Mouse (Mus musculus): Measurements from ENCODE around the gene Dimt1. TPM values are rescaled to one million over a fixed set of nuclear protein-coding genes. Genes with fewer than 3 reads are reported as not detected.
A peak's percentile ranks its signal among the peaks of the same experiment; 100 is the strongest.
"Not testable (repeated sequence)": the region's sequence is repeated elsewhere in the genome, so short reads cannot be mapped to it uniquely, and the experiment has no call there.

Dimt1 gene
- polyA plus RNA-seq, 1 experiment from 2014 or later, result 41.7 TPM

DNA sequence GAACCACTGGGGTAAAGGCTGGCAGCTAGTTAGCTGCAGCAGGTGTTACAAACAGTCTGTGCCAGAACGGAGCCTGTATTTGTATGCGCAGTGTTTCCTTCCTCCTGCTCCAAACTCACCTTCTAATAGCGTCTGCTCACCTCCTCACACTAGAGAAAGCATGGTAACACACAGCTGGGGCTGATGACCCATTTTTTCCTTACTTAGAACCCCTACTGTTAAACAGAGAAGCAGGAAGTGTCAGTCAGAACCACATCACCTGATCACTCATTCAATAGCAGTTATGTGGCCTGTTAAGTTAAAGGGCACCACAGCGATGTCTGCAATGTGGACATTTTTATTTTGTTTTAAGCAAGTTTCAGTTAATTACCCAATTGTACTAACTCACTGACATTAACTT lies 10.6 kb downstream of the Dimt1 start:
- WGBS, result 73% methylated on average over 4 of the region's 4 CpGs
- no peak overlapping the region for H3K9ac ChIP-seq (ENCODE audit: low read length)
- H3K27ac ChIP-seq (ENCODE audit: low read length), result no peak overlapping the region
- no peak for ATAC-seq (ENCODE audit: low read depth)
- H3K4me1 ChIP-seq (replicated peaks; ENCODE audit: control insufficient read depth, insufficient read depth, low read length), result no peaks in the 10 kb centered on the region
- peaks cover 25% of the 10 kb centered on the region for H3K36me3 ChIP-seq (ENCODE audit: control insufficient read depth, insufficient read depth, low read length)
- H3K27me3 ChIP-seq (ENCODE audit: control insufficient read depth, insufficient read depth, low read depth, low read length), result no peaks in the 10 kb centered on the region
- no peaks in the 10 kb centered on the region for H3K9me3 ChIP-seq (ENCODE audit: control insufficient read depth, low read length)
- no peak overlapping the region for H3K4me3 ChIP-seq (ENCODE audit: low read length)
- H3K4me2 ChIP-seq (ENCODE audit: low read depth, low read length), result no peak overlapping the region

DNA sequence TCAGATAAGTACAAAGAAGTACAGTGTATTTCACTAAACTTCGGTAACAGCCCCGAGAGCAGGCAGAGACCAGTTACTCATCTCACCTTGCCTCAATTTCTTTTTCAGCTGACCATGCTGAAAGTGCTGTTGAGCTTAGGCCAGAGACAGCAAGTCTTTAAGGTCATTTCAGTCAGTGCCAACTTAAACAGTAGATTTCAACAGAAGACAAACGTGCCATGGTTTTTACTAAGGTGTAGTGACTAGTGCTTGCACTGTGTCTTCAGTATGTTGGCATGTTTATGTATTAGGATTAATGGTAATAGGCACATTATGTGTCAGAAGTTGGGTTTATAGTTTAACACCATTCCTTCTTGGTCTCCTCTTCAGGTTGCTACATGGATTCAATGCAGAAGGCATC lies 11.4 kb downstream of the Dimt1 start:
- no peak overlapping the region for H3K9ac ChIP-seq (ENCODE audit: low read length)
- H3K4me2 ChIP-seq (ENCODE audit: low read depth, low read length), result no peak overlapping the region
- no peaks in the 10 kb centered on the region for H3K9me3 ChIP-seq (ENCODE audit: control insufficient read depth, low read length)
- H3K36me3 ChIP-seq (ENCODE audit: control insufficient read depth, insufficient read depth, low read length), result peaks cover 25% of the 10 kb centered on the region
- H3K27ac ChIP-seq (ENCODE audit: low read length), result no peak overlapping the region
- ATAC-seq (ENCODE audit: low read depth), result no peak
- H3K4me3 ChIP-seq (ENCODE audit: low read length), result no peak overlapping the region
- H3K4me1 ChIP-seq (replicated peaks; ENCODE audit: control insufficient read depth, insufficient read depth, low read length), result no peaks in the 10 kb centered on the region
- 87% methylated on average over 3 of the region's 3 CpGs for WGBS
- H3K27me3 ChIP-seq (ENCODE audit: control insufficient read depth, insufficient read depth, low read depth, low read length), result no peaks in the 10 kb centered on the region

GRCm38 (mm10) chr13:106960557-106960956 lies 13.6 kb downstream of the Dimt1 start:
- ATAC-seq (ENCODE audit: low read depth), result no peak
- H3K36me3 ChIP-seq (ENCODE audit: control insufficient read depth, insufficient read depth, low read length), result peaks cover 21% of the 10 kb centered on the region
- no peaks in the 10 kb centered on the region for H3K27me3 ChIP-seq (ENCODE audit: control insufficient read depth, insufficient read depth, low read depth, low read length)
- H3K4me2 ChIP-seq (ENCODE audit: low read depth, low read length), result no peak overlapping the region
- 83% methylated on average over 3 of the region's 3 CpGs for WGBS
- H3K9me3 ChIP-seq (ENCODE audit: control insufficient read depth, low read length), result no peaks in the 10 kb centered on the region
- H3K4me1 ChIP-seq (replicated peaks; ENCODE audit: control insufficient read depth, insufficient read depth, low read length), result no peaks in the 10 kb centered on the region
- no peak overlapping the region for H3K27ac ChIP-seq (ENCODE audit: low read length)
- H3K9ac ChIP-seq (ENCODE audit: low read length), result no peak overlapping the region
- no peak overlapping the region for H3K4me3 ChIP-seq (ENCODE audit: low read length)

DNA sequence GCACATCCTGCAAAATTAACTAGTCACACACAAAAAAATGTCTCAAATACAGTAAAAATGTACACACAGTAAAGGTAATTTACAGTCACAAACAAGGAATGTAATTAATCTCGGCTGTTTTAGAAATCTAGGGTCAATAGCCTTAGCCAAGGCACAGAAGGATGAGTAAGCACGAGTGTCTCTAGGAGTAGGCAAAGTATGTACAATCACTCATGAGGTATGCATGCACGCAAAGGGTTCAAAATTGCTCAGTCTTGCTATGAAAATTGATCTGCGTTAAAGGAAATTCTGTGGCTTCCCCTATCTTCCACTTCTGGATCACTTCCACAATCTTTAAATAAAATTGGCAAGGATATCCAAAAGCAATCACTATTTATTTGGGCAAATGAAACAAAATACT lies 14.6 kb downstream of the Dimt1 start:
- no peaks in the 10 kb centered on the region for H3K9me3 ChIP-seq (ENCODE audit: control insufficient read depth, low read length)
- H3K36me3 ChIP-seq (ENCODE audit: control insufficient read depth, insufficient read depth, low read length), result peaks cover 15% of the 10 kb centered on the region
- ATAC-seq (ENCODE audit: low read depth), result no peak
- no peak overlapping the region for H3K27ac ChIP-seq (ENCODE audit: low read length)
- 92% methylated on average over 4 of the region's 4 CpGs for WGBS
- H3K9ac ChIP-seq (ENCODE audit: low read length), result no peak overlapping the region
- no peaks in the 10 kb centered on the region for H3K4me1 ChIP-seq (replicated peaks; ENCODE audit: control insufficient read depth, insufficient read depth, low read length)
- no peaks in the 10 kb centered on the region for H3K27me3 ChIP-seq (ENCODE audit: control insufficient read depth, insufficient read depth, low read depth, low read length)
- no peak overlapping the region for H3K4me3 ChIP-seq (ENCODE audit: low read length)
- H3K4me2 ChIP-seq (ENCODE audit: low read depth, low read length), result no peak overlapping the region

- no peak for ATAC-seq (ENCODE audit: low read depth)
- H3K36me3 ChIP-seq (ENCODE audit: control insufficient read depth, insufficient read depth, low read length), result peaks cover 3% of the 10 kb centered on the region
Measured at GRCm38 (mm10) chr13:106996891-106997290, 50.0 kb downstream of the Dimt1 start.

GRCm38 (mm10) chr13:106997557-106997956 lies 50.6 kb downstream of the Dimt1 start:
- WGBS, result 92% methylated on average over 4 of the region's 4 CpGs
- not testable (repeated sequence) for H3K9me3 ChIP-seq (ENCODE audit: control insufficient read depth, low read length); H3K4me2 ChIP-seq (ENCODE audit: low read depth, low read length); ATAC-seq (ENCODE audit: low read depth); H3K4me1 ChIP-seq (replicated peaks; ENCODE audit: control insufficient read depth, insufficient read depth, low read length); H3K27ac ChIP-seq (ENCODE audit: low read length); H3K27me3 ChIP-seq (ENCODE audit: control insufficient read depth, insufficient read depth, low read depth, low read length); H3K9ac ChIP-seq (ENCODE audit: low read length); H3K4me3 ChIP-seq (ENCODE audit: low read length); H3K36me3 ChIP-seq (ENCODE audit: control insufficient read depth, insufficient read depth, low read length)

More at GRCm38 (mm10) chr13:106996891-106997290, 50.0 kb downstream of the Dimt1 start:
- no peak overlapping the region for H3K4me2 ChIP-seq (ENCODE audit: low read depth, low read length)
- H3K27me3 ChIP-seq (ENCODE audit: control insufficient read depth, insufficient read depth, low read depth, low read length), result no peaks in the 10 kb centered on the region
- H3K4me1 ChIP-seq (replicated peaks; ENCODE audit: control insufficient read depth, insufficient read depth, low read length), result peaks cover 5% of the 10 kb centered on the region; the same call in 1 of the 2 replicates
- no peak overlapping the region for H3K9ac ChIP-seq (ENCODE audit: low read length)
- H3K9me3 ChIP-seq (ENCODE audit: control insufficient read depth, low read length), result no peaks in the 10 kb centered on the region
- no peak overlapping the region for H3K4me3 ChIP-seq (ENCODE audit: low read length)
- H3K27ac ChIP-seq (ENCODE audit: low read length), result no peak overlapping the region
- WGBS, result 53% methylated on average over 2 of the region's 2 CpGs

- no peak overlapping the region for H3K4me2 ChIP-seq (ENCODE audit: low read depth, low read length)
- no peak overlapping the region for H3K9ac ChIP-seq (ENCODE audit: low read length)
- peaks cover 5% of the 10 kb centered on the region; the same call in 1 of the 2 replicates for H3K4me1 ChIP-seq (replicated peaks; ENCODE audit: control insufficient read depth, insufficient read depth, low read length)
- 89% methylated on average over 2 of the region's 2 CpGs for WGBS
- ATAC-seq (ENCODE audit: low read depth), result no peak
- H3K4me3 ChIP-seq (ENCODE audit: low read length), result no peak overlapping the region
- peaks cover 1% of the 10 kb centered on the region for H3K36me3 ChIP-seq (ENCODE audit: control insufficient read depth, insufficient read depth, low read length)
- H3K27me3 ChIP-seq (ENCODE audit: control insufficient read depth, insufficient read depth, low read depth, low read length), result no peaks in the 10 kb centered on the region
- H3K9me3 ChIP-seq (ENCODE audit: control insufficient read depth, low read length), result no peaks in the 10 kb centered on the region
- H3K27ac ChIP-seq (ENCODE audit: low read length), result no peak overlapping the region
Measured at GRCm38 (mm10) chr13:106998026-106998425, 51.1 kb downstream of the Dimt1 start.

DNA sequence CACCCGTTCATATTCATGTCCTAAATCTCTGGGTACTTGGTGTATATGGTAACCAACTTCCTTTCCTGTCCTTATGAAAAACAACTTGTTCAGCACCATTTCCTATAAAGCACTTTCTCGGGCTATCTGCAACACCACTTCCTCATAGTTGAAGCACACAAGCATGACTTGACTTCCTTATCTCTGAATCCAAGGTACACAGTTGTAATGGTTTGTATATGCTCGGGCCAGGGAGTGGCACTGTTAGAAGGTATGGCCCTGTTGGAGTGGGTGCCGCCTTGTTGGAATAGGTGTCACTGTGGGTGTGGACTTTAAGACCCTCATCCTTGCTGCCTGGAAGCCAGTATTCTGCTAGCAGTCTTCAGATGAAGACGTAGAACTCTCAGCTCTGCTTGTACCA lies 51.7 kb downstream of the Dimt1 start:
- Histone ChIP-seq H3K27ac (ENCODE audit: low read length) (no peak overlapping the region), H3K4me1 (replicated peaks; ENCODE audit: control insufficient read depth, insufficient read depth, low read length) (peaks cover 5% of the 10 kb centered on the region; the same call in 1 of the 2 replicates), H3K9me3 (ENCODE audit: control insufficient read depth, low read length) (no peaks in the 10 kb centered on the region), H3K36me3 (ENCODE audit: control insufficient read depth, insufficient read depth, low read length) (no peaks in the 10 kb centered on the region; the same call in 1 of the 2 replicates), H3K4me2 (ENCODE audit: low read depth, low read length) (no peak overlapping the region), H3K4me3 (ENCODE audit: low read length) (no peak overlapping the region), H3K9ac (ENCODE audit: low read length) (no peak overlapping the region), H3K27me3 (ENCODE audit: control insufficient read depth, insufficient read depth, low read depth, low read length) (no peaks in the 10 kb centered on the region)
- peak; percentile 61 for ATAC-seq (ENCODE audit: low read depth)
- WGBS, result 48% methylated on average over 5 of the region's 5 CpGs

DNA sequence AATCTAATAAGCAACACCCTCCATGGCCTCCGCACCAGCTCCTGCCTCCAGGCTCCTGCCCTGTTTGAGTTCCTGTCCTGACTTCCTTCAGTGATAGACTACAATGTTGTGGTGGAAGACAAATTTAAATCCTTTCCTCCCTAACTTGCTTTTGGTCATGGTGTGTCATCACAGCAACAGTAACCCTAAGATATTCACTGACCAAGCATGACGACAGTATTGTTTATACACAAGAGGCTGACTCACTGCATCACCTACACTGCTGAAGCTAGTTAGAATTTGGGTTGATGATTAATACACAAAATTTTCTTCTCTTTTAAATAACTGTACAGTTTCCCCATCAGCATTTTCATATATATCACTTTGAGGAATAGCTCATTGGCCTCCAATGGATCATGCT lies 56.3 kb downstream of the Dimt1 start:
- no peaks in the 10 kb centered on the region for H3K36me3 ChIP-seq (ENCODE audit: control insufficient read depth, insufficient read depth, low read length)
- H3K9me3 ChIP-seq (ENCODE audit: control insufficient read depth, low read length), result no peaks in the 10 kb centered on the region
- no peak overlapping the region for H3K9ac ChIP-seq (ENCODE audit: low read length)
- 82% methylated on average over 2 of the region's 2 CpGs for WGBS
- peaks cover 5% of the 10 kb centered on the region; the same call in 1 of the 2 replicates for H3K4me1 ChIP-seq (replicated peaks; ENCODE audit: control insufficient read depth, insufficient read depth, low read length)
- H3K4me3 ChIP-seq (ENCODE audit: low read length), result no peak overlapping the region
- ATAC-seq (ENCODE audit: low read depth), result no peak
- H3K27me3 ChIP-seq (ENCODE audit: control insufficient read depth, insufficient read depth, low read depth, low read length), result no peaks in the 10 kb centered on the region
- H3K4me2 ChIP-seq (ENCODE audit: low read depth, low read length), result no peak overlapping the region
- no peak overlapping the region for H3K27ac ChIP-seq (ENCODE audit: low read length)

GRCm38 (mm10) chr13:107008174-107008573 lies 61.2 kb downstream of the Dimt1 start:
- H3K27me3 ChIP-seq (ENCODE audit: control insufficient read depth, insufficient read depth, low read depth, low read length), result no peaks in the 10 kb centered on the region
- no peak overlapping the region for H3K9ac ChIP-seq (ENCODE audit: low read length)
- 75% methylated on average over 4 of the region's 4 CpGs for WGBS
- ATAC-seq (ENCODE audit: low read depth), result no peak
- H3K27ac ChIP-seq (ENCODE audit: low read length), result no peak overlapping the region
- no peaks in the 10 kb centered on the region for H3K36me3 ChIP-seq (ENCODE audit: control insufficient read depth, insufficient read depth, low read length)
- H3K9me3 ChIP-seq (ENCODE audit: control insufficient read depth, low read length), result no peaks in the 10 kb centered on the region
- 0 out of 2 replicates have a peak, but pooled peaks cover under 1% of the 10 kb centered on the region for H3K4me1 ChIP-seq (replicated peaks; ENCODE audit: control insufficient read depth, insufficient read depth, low read length)
- H3K4me3 ChIP-seq (ENCODE audit: low read length), result no peak overlapping the region
- H3K4me2 ChIP-seq (ENCODE audit: low read depth, low read length), result no peak overlapping the region

All from lung, embryonic 16.5 days (tissue).